Mouse (Mus musculus) CH12.LX (cell line): ENCODE data around the gene Sh2d7. TPM values are rescaled to one million over a fixed set of nuclear protein-coding genes. Genes with fewer than 3 reads are reported as not detected.
A peak's percentile ranks its signal among the peaks of the same experiment; 100 is the strongest.

Experiments
- DNase-seq: peaks from one replicate; pipeline ENCODE4 v3.0.0-alpha.2; 2013; ENCODE audit errors: extremely low read depth
- H3K27ac ChIP-seq: 2 replicates; pipeline ENCODE4 v1.5.1; 2012; ENCODE audit warnings: low read depth, mild to moderate bottlenecking, control low read depth, moderate library complexity; ENCODE audit not compliant: insufficient read depth
- H3K27me3 ChIP-seq: replicated peaks from 2 replicates; pipeline ENCODE3; 2012; ENCODE audit warnings: inconsistent platforms
- H3K36me3 ChIP-seq, 2 experiments: replicated peaks in 1 of 2; 2 replicates each; pipeline versions ENCODE3 to v1.6.1; 2012; ENCODE audit warnings: inconsistent platforms in 1 of 2, low read length in 1 of 2, mild to moderate bottlenecking in 1 of 2, mixed read lengths in 1 of 2, moderate library complexity in 1 of 2; ENCODE audit not compliant: control insufficient read depth in 1 of 2, insufficient read depth in 1 of 2
- H3K4me1 ChIP-seq, 2 experiments: 2 replicates each; pipeline ENCODE4 v1.6.1; 2012; ENCODE audit warnings: inconsistent platforms in 1 of 2, moderate library complexity in 1 of 2; ENCODE audit not compliant: insufficient read depth in 2 of 2, control insufficient read depth in 1 of 2
- H3K4me2 ChIP-seq: 2 replicates; pipeline ENCODE4 v1.6.1; 2012; ENCODE audit warnings: low read depth, mild to moderate bottlenecking, control low read depth; ENCODE audit not compliant: poor library complexity, insufficient read depth, severe bottlenecking
- H3K4me3 ChIP-seq, 3 experiments: fragments of 150-350 bp in 1 of 3; sonication (generic) in 1 of 3; replicated peaks in 1 of 3; 2 replicates each; pipeline versions ENCODE3 to v1.5.1; 2011 to 2012; ENCODE audit warnings: low read depth in 2 of 3, low read length in 2 of 3, mild to moderate bottlenecking in 2 of 3, moderate library complexity in 2 of 3, control low read depth in 1 of 3, improper control_type of control experiment in 1 of 3, inconsistent platforms in 1 of 3, mixed read lengths in 1 of 3; ENCODE audit not compliant: poor library complexity in 1 of 3
- H3K79me2 ChIP-seq: replicated peaks from 2 replicates; pipeline ENCODE4 v1.6.1; 2012; ENCODE audit warnings: mild to moderate bottlenecking, moderate library complexity; ENCODE audit not compliant: control insufficient read depth, poor library complexity, insufficient read depth, severe bottlenecking; ENCODE audit errors: extremely low read depth
- H3K9ac ChIP-seq: 2 replicates; pipeline ENCODE4 v1.6.1; 2012; ENCODE audit warnings: low read depth, mild to moderate bottlenecking, control low read depth, moderate library complexity; ENCODE audit not compliant: insufficient read depth
- H3K9me3 ChIP-seq: replicated peaks from 2 replicates; pipeline ENCODE3; 2012; ENCODE audit warnings: low read length, inconsistent platforms, mixed read lengths
- BHLHE40 ChIP-seq: IDR thresholded peaks from 2 replicates; pipeline ENCODE4 v1.6.1; 2011; ENCODE audit warnings: mild to moderate bottlenecking, low read depth, low read length, improper control_type of control experiment
- CHD1 ChIP-seq: IDR thresholded peaks from 2 replicates; pipeline ENCODE4 v1.6.1; 2012; ENCODE audit warnings: low read depth, low read length, improper control_type of control experiment, inconsistent platforms
- CHD2 ChIP-seq: IDR thresholded peaks from 2 replicates; pipeline ENCODE4 v1.6.1; 2011; ENCODE audit warnings: low read length, improper control_type of control experiment
- CTCF ChIP-seq, 2 experiments: IDR thresholded peaks in 1 of 2; conservative IDR thresholded peaks in 1 of 2; 2 replicates each; pipeline ENCODE4 v1.5.1; 2011 to 2012; ENCODE audit warnings: low read depth in 2 of 2, low read length in 2 of 2, improper control_type of control experiment in 1 of 2, inconsistent platforms in 1 of 2, mild to moderate bottlenecking in 1 of 2, moderate library complexity in 1 of 2
- E2F4 ChIP-seq: IDR thresholded peaks from 2 replicates; pipeline ENCODE4 v1.6.1; 2011; ENCODE audit warnings: low read depth, low read length, improper control_type of control experiment; ENCODE audit not compliant: insufficient replicate concordance
- EP300 ChIP-seq: IDR thresholded peaks from 2 replicates; pipeline ENCODE4 v1.6.1; 2011; ENCODE audit warnings: low read length, improper control_type of control experiment
- ETS1 ChIP-seq: conservative IDR thresholded peaks from 2 replicates; pipeline ENCODE4 v1.6.1; 2012; ENCODE audit warnings: low read depth, mild to moderate bottlenecking, inconsistent platforms, low read length, improper control_type of control experiment, moderate library complexity
- GABPA ChIP-seq: IDR thresholded peaks from 2 replicates; pipeline ENCODE4 v1.6.1; 2012; ENCODE audit warnings: low read depth, low read length, improper control_type of control experiment, inconsistent platforms; ENCODE audit not compliant: insufficient replicate concordance
- HCFC1 ChIP-seq: IDR thresholded peaks from 2 replicates; pipeline ENCODE4 v1.6.1; 2012; ENCODE audit warnings: low read depth, mild to moderate bottlenecking, inconsistent platforms, low read length, improper control_type of control experiment
- IRF4 ChIP-seq: IDR thresholded peaks from 2 replicates; pipeline ENCODE4 v1.6.1; 2014; ENCODE audit warnings: low read depth, mild to moderate bottlenecking, inconsistent platforms, low read length, improper control_type of control experiment
- JUN ChIP-seq: IDR thresholded peaks from 2 replicates; pipeline ENCODE4 v1.6.1; 2011; ENCODE audit warnings: low read depth, mild to moderate bottlenecking, low read length, improper control_type of control experiment, moderate library complexity; ENCODE audit not compliant: insufficient read depth
- JUND ChIP-seq: conservative IDR thresholded peaks from 2 replicates; pipeline ENCODE4 v1.6.1; 2011; ENCODE audit warnings: low read depth, low read length, improper control_type of control experiment
- KAT2A ChIP-seq: IDR thresholded peaks from 2 replicates; pipeline ENCODE4 v1.6.1; 2012; ENCODE audit warnings: low read length, improper control_type of control experiment, inconsistent platforms; ENCODE audit not compliant: insufficient replicate concordance
- MAX ChIP-seq: IDR thresholded peaks from 2 replicates; pipeline ENCODE4 v1.6.1; 2011; ENCODE audit warnings: low read length, improper control_type of control experiment
- MAZ ChIP-seq: IDR thresholded peaks from 2 replicates; pipeline ENCODE4 v1.6.1; 2012; ENCODE audit warnings: low read depth, mild to moderate bottlenecking, inconsistent platforms, low read length, improper control_type of control experiment, moderate library complexity
- MEF2A ChIP-seq: IDR thresholded peaks from 2 replicates; pipeline ENCODE4 v1.6.1; 2014; ENCODE audit warnings: low read depth, mild to moderate bottlenecking, inconsistent platforms, low read length, improper control_type of control experiment, borderline replicate concordance
- MYC ChIP-seq: IDR thresholded peaks from 2 replicates; pipeline ENCODE4 v1.6.1; 2011; ENCODE audit warnings: low read depth, mild to moderate bottlenecking, improper control_type of control experiment, low read length
- NELFE ChIP-seq: IDR thresholded peaks from 2 replicates; pipeline ENCODE4 v1.6.1; 2011; ENCODE audit warnings: low read depth, low read length, improper control_type of control experiment
- NRF1 ChIP-seq: IDR thresholded peaks from 2 replicates; pipeline ENCODE4 v1.6.1; 2014; ENCODE audit warnings: low read depth, mild to moderate bottlenecking, inconsistent platforms, low read length, improper control_type of control experiment, moderate library complexity
- POLR2A ChIP-seq: IDR thresholded peaks from 2 replicates; pipeline ENCODE4 v1.6.1; 2011; ENCODE audit warnings: low read depth, mild to moderate bottlenecking, improper control_type of control experiment, low read length
- POLR2AphosphoS2 ChIP-seq: IDR thresholded peaks from 2 replicates; pipeline ENCODE4 v1.6.1; 2011; ENCODE audit warnings: low read depth, low read length, improper control_type of control experiment
- RAD21 ChIP-seq: IDR thresholded peaks from 2 replicates; pipeline ENCODE4 v1.6.1; 2011; ENCODE audit warnings: low read depth, mild to moderate bottlenecking, low read length, improper control_type of control experiment, moderate library complexity
- SIN3A ChIP-seq: IDR thresholded peaks from 2 replicates; pipeline ENCODE4 v1.6.1; 2012; ENCODE audit warnings: low read length, improper control_type of control experiment, inconsistent platforms
- SMC3 ChIP-seq: IDR thresholded peaks from 2 replicates; pipeline ENCODE4 v1.6.1; 2011; ENCODE audit warnings: low read depth, low read length, improper control_type of control experiment
- TBP ChIP-seq: conservative IDR thresholded peaks from 2 replicates; pipeline ENCODE4 v1.6.1; 2011; ENCODE audit warnings: low read depth, low read length, improper control_type of control experiment
- TCF12 ChIP-seq: IDR thresholded peaks from 2 replicates; pipeline ENCODE4 v1.6.1; 2014; ENCODE audit warnings: low read depth, mild to moderate bottlenecking, inconsistent platforms, low read length, improper control_type of control experiment
- UBTF ChIP-seq: IDR thresholded peaks from 2 replicates; pipeline ENCODE4 v1.6.1; 2012; ENCODE audit warnings: low read depth, mild to moderate bottlenecking, inconsistent platforms, low read length, improper control_type of control experiment, moderate library complexity
- USF1 ChIP-seq: IDR thresholded peaks from 2 replicates; pipeline ENCODE4 v1.6.1; 2014; ENCODE audit warnings: low read depth, mild to moderate bottlenecking, inconsistent platforms, low read length, improper control_type of control experiment
- ZC3H11A ChIP-seq: IDR thresholded peaks from 2 replicates; pipeline ENCODE4 v1.6.1; 2012; ENCODE audit warnings: low read depth, mild to moderate bottlenecking, inconsistent platforms, low read length, improper control_type of control experiment
- ZKSCAN1 ChIP-seq: IDR thresholded peaks from 2 replicates; pipeline ENCODE4 v1.6.1; 2012; ENCODE audit warnings: low read depth, inconsistent platforms, low read length, improper control_type of control experiment, borderline replicate concordance
- ZMIZ1 ChIP-seq: IDR thresholded peaks from 2 replicates; pipeline ENCODE4 v1.6.1; 2012; ENCODE audit warnings: low read depth, mild to moderate bottlenecking, inconsistent platforms, low read length, improper control_type of control experiment
- ZNF384 ChIP-seq: IDR thresholded peaks from 2 replicates; pipeline ENCODE4 v1.6.1; 2012; ENCODE audit warnings: low read depth, low read length, improper control_type of control experiment, inconsistent platforms
- dilution Hi-C: fragments of 300-500 bp; cut with MboI; formaldehyde crosslinking; loops from 2 replicates; pipeline ENCODE4 v1.14.3; 2020; ENCODE audit warnings: low sequenced_read_pairs; ENCODE audit not compliant: extremely low pct_unique_long_range_greater_than_20kb, extremely low pct_ligation_motif_present
- in situ Hi-C: fragments of 300-500 bp; cut with MboI; formaldehyde crosslinking; loops from 3 replicates; pipeline ENCODE4 v1.14.3; 2019; ENCODE audit warnings: low sequenced_read_pairs, low pct_ligation_motif_present, low pct_unique_long_range_greater_than_20kb, mixed read lengths
- polyA plus RNA-seq: library from polyadenylated mRNA; unstranded; fragments of >175 nt; gene quantifications from 2 replicates; pipeline ENCODE4 v1.2.1, GENCODE M21; 2012; ENCODE audit warnings: low read depth; ENCODE audit not compliant: insufficient read length
- total RNA-seq, 2 experiments: library from RNA; depleted of rRNA; stranded (reverse); fragments of 300-350 nt in 1 of 2; fragments of >200 nt in 1 of 2; gene quantifications; 2 replicates each; pipeline ENCODE4 v1.2.3; 2012 to 2014

Sh2d7 gene
- total and polyA plus RNA-seq, 3 experiments: 0.56 to 0.83 (median 0.81) TPM

DNA sequence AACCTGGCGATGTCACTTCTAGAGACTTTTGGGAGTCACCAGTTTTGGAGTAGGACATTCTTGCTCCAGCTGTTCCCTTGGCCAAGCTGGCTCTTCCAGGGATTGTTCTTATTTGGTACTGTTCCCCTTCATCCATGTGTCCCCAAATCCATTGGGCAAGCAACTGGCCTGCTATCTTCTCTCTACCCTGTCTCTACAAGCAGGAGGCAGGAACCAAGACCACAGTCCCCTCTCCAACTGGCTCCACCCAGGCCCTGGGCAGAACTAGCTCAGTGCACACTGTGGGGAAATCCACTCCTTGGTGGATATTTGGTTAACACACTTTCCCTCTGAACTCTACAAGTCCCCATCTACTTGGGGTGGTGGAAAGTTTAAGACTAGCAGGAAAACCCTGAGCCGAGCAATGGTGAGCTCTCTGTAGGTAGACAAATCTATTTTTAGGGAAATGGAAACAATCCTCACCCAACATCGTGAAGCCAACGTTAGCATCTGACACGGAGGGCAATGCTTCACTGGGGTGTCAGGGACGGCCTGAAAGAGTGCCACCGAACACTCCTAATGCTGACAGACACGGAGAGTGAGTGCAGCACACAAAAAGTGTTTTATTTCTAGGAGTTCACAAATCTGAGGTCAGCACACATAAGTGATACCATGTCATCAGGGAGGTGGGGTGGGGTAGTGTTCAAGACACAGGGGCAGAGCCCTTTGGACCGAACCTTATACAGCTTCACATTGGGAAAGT lies 5.6 kb downstream of the Sh2d7 start (continued):
- TF ChIP-seq ZKSCAN1 (no peak), CHD2 (peak; percentile 41; the same call in 1 of the 2 replicates), CHD1 (peak; percentile 96), POLR2AphosphoS2 (no peak), RAD21 (no peak), ZMIZ1 (peak; percentile 36; the same call in 1 of the 2 replicates), E2F4 (no peak), NELFE (no peak), USF1 (no peak), EP300 (peak; percentile 77), ZNF384 (no peak), SMC3 (no peak; the same call in 1 of the 2 replicates), BHLHE40 (peak; percentile 72), MAX (peak; percentile 36; the same call in 1 of the 2 replicates), ETS1 (peak; percentile 88), NRF1 (0 out of 2 replicates have a peak, but pooled peaks have one; percentile 9)
- TF ChIP-seq, all 38 proteins: peak for 22

DNA sequence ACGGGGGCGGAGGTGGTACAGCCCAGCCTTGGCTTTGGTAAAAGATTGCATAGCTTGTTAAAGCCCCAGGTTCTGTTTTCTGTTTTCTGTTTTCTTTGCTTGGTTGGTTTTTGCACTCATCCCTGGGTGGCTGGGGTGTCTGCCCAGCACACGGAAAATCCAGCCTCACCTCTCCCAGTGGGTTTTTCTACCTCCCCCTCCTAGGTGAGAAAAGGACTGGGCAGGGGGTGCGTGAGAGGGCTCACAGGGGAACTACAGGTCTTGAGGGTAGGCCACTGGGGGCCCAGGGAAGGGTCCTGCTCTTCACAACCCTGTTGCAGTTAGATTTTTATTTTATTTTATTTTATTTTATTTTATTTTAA lies 6.2 kb downstream of the Sh2d7 start:
- H3K4me3 ChIP-seq: peak overlapping the region in 1 of 3 experiments; percentile 27
- H3K9me3 ChIP-seq: no peaks in the 10 kb centered on the region
- dilution Hi-C loops: no loop called here
- peak overlapping the region; percentile 71 for H3K4me2 ChIP-seq
- DNase-seq: peak; percentile 61
- H3K9ac ChIP-seq: peak overlapping the region; percentile 28
- peak overlapping the region; percentile 98 for H3K27ac ChIP-seq
- no peaks in the 10 kb centered on the region for H3K79me2 ChIP-seq
- no peaks in the 10 kb centered on the region for H3K27me3 ChIP-seq
- in situ Hi-C loops: no loop called here
- TF ChIP-seq CTCF (conservative IDR thresholded peaks at IDR 0.05 in 1 of 2, IDR thresholded peaks at IDR 0.05 in 1 of 2; ENCODE audit: low read depth in 2 of 2, low read length in 2 of 2) (no peak), JUN (peak; percentile 64; the same call in 1 of the 2 replicates), USF1 (no peak), NELFE (no peak), BHLHE40 (no peak), MEF2A (no peak; the same call in 1 of the 2 replicates), MYC (no peak), GABPA (no peak), RAD21 (no peak), CHD2 (no peak), ZC3H11A (no peak), TCF12 (0 out of 2 replicates have a peak, but pooled peaks have one; percentile 30), CHD1 (no peak), TBP (no peak), HCFC1 (no peak), KAT2A (no peak), POLR2AphosphoS2 (no peak), SMC3 (no peak), JUND (no peak), SIN3A (no peak), POLR2A (no peak; the same call in 1 of the 2 replicates), ZMIZ1 (0 out of 2 replicates have a peak, but pooled peaks have one; percentile 28), IRF4 (peak; percentile 68; the same call in 1 of the 2 replicates), UBTF (no peak), ZNF384 (no peak), MAZ (no peak)
- no peaks in the 10 kb centered on the region for H3K36me3 ChIP-seq
- peaks cover 42 to 88% of the 10 kb centered on the region in 2 experiments for H3K4me1 ChIP-seq
